Mouse (Mus musculus) naive thymus-derived CD4-positive, alpha-beta T cell, adult 2 months (primary cell): ENCODE results near the gene Gm17509.

Experiments used
- DNase-seq: peaks from one replicate; pipeline ENCODE4 v3.0.0-alpha.2; 2011; ENCODE audit warnings: low read depth

Gm17509 gene

DNA sequence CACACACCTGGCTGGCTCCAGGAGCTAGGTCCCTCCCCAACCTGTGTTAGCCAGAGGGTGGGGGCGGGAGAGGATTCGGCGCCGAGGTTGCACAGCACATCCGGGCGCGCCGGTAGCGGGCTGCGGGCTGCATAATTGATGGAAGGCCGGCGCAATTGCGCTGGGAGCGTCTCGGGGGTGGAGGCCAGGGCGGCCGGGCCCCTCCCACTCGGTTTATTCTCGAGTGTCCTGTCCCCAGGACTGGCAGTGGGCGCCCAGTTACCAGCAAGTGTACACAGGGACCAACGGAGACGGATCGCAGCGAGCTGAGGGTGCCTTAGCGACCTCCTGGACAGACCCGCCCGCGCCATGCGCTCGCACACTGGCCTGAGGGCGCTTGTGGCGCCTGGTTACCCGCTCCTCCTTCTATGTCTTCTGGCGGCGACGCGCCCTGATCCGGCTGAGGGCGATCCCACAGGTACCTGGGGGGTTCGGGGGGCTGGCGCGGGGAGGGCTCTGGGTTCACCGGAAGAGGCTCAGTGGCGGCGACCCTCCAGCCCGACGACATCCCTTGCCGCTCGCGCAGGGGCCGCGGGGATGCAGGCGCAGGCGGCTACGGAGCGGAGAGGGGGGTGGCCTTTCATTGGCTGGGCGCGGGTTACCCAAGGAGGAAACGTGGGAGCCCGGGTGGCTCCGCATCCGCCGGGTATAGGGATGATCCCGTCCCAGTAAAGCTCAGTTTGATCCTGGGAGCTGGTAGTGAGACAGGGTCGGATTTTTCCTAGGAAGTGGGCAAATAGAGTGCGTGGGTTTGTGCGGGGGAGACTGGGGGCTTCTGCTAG, at the start of gene Gm17509:
Gene Gm17509, minus strand, starts transcription at position 575 of the 821 bp plus-strand sequence.
- peak; percentile 84 for DNase-seq

DNA sequence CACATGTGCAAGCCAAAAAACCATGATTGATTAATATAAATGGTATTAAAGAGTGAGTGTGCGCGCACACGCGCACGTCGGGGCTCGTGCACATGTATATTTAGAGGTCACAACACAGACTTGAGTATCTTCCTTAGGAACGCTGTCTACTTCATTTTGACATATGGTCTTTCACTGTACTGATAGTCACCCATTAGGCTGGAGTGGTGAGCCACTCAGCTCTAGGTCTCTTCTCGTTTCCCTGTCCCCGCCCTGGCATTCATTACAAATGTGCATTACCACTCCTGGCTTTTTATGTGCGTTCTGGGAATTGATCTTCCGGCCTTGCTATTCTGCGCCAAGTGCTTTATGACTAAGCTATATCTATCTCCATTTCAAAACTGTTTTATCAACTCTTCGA, 47.1 kb upstream of the Gm17509 start:
- DNase-seq = no peak

DNA sequence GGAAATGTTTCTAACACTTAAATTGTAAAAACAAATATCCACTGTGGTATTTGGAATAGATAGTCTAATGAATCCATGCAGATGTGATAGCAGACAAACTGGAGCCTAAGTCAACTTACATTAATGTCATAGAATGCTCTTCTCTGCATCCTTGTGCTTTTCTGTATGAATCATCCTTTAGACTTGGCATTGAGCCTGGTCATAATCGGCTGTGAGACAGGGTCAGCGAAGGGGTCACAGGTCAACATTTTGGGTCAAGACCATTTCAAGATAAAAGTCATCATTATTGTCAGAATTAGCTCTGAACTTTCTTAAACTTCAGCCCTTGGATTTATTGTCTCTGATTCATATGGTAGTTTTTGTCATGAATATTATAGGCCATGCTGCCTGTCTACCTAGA, 45.3 kb upstream of the Gm17509 start:
- no peak for DNase-seq

DNA sequence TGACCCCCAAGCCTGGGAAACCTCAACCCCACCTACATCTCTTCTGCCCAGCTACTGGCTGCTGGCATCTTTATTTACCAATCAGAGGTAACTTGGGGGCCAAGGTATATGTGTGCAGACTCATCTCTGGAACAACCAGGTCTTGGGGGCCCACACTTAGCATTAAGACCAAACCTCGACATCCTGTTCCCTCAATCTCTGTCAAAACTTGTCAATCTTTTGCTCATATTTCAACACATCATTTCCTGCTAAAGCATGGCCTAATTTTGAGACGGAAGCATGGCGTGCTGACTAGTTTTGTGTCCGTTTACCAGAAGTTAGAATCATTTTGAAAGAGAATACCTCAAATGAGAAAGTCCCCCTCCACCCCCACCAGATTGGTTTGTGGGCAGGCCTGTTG, 39.8 kb upstream of the Gm17509 start:
- DNase-seq = peak; percentile 45

DNA sequence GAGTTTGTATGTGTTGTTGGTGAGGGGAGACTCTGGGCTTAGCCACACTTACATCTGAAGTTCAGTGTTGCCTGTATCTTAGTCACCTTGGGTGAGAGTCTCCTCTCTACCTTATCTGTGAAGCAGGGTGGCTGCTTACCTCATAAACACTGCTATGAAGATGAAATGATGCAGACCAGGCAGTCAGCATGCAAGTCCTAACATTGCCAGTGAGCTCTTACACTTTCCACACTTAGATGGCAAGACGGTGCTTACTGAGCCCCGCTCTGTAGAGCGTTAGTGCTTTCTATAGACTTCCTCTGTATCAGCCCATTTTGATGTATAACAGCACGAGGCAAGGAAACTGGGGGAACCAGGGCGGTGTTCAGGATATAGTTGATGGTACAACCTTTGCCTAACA, 21.7 kb upstream of the Gm17509 start:
- DNase-seq = peak; percentile 70

DNA sequence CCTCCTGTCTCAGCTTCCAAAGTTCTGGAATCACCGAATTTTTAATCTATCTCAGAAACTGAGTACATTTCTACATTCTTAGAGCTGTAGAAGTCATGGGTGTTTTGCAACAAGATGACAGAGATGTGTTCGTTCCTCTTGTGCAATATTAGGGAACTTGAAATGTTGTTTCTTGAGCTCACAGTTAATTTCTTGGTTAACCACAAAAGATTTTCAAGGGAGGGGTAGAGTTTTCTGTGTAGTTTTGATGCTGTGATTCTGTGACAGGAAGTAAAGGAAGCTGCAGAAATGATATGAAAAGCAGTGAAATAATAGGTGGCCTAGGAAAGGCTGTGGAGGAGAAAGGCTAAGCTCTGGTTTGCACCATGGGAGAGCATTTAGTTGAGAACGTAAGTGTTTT, 21.2 kb upstream of the Gm17509 start:
- peak; percentile 82 for DNase-seq

DNA sequence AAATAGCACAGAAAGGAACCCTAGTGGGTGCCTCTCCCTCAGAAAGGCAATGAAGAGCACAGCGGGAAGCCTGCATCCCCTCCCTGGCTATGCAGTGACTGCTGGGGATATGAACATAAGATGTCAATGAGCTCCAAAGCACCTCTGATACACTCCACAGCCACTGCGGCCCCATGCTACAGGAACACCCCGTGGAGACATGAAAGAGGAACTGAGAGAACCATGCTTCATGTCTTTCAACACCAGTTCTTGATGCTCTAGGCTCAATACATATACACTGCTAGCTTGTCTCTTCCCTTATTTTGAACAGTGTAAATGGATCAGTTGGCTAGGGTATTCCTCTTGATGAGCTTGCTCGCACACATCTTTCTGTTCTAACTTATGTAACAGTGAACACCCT, 16.2 kb upstream of the Gm17509 start:
- no peak for DNase-seq

DNA sequence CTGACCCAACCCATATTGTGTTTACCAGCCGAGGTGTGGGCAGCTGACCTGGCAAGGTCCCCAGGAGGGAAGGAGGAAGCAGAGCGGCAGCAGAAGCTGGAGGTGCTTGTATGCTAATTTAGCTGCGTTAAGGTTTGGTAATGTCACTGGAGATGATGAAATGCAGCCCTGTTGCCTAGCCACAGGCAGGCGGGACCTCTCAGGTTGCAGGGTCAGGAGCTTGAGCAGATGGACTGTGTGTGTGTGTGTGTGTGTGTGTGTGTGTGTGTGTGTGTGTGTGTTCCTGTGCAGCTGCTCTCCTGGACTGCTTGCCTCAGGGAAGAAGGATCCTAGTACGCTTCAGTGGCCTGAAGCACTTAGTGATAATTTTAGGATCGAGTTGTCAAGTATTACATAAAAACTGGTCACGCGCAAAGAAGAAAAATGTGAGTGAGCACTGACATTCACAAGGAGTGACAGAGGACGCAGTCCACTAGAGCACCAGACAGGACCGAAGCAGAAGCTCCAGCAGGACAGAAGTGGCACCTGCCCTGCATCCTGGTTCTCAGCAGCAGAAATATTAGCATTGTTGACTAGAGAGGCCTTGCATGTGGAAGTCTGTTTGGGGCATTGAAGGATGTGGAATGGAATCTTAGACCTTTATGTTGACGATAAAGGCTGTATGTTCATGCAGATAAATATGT, 14.8 kb upstream of the Gm17509 start:
- no peak for DNase-seq

DNA sequence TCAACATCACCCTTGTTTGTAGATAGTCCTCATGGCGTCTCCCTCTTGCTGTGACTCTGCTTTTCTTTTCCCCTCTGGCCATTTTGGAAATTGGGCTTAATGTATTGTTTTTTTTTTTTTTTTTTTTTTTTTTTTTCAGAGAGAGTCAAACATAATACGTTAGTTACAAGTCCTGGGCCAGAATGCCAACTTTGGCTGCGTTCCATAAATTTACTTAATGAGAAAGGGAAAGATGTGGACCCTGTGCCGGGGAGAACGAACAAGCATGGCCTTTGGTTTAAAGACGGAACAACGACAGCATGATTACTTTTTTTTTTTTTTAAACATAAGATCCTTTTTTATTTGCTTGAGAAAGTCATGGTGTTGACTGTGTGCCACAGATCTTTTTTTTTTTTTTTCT, 13.6 kb upstream of the Gm17509 start:
- DNase-seq = no peak

DNA sequence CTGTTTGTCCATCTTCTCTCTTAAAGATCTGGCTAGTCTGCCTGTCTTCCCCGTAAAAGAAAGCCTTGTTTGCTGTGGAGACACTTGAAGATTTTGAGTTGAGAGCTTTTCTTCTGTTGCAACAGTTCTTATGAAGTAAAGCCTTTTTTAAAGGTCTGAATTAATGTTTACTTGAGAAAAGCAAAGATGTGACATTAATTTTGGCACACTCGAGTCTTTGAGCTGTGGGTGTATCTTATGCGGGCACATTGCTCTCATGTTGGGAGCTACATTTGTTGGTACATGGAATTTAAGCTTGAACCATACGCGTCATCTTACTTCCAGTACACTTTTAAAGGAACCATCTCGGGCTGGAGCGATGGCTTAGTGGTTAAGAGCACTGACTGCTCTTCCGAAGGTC, 12.9 kb upstream of the Gm17509 start:
- DNase-seq = no peak

DNA sequence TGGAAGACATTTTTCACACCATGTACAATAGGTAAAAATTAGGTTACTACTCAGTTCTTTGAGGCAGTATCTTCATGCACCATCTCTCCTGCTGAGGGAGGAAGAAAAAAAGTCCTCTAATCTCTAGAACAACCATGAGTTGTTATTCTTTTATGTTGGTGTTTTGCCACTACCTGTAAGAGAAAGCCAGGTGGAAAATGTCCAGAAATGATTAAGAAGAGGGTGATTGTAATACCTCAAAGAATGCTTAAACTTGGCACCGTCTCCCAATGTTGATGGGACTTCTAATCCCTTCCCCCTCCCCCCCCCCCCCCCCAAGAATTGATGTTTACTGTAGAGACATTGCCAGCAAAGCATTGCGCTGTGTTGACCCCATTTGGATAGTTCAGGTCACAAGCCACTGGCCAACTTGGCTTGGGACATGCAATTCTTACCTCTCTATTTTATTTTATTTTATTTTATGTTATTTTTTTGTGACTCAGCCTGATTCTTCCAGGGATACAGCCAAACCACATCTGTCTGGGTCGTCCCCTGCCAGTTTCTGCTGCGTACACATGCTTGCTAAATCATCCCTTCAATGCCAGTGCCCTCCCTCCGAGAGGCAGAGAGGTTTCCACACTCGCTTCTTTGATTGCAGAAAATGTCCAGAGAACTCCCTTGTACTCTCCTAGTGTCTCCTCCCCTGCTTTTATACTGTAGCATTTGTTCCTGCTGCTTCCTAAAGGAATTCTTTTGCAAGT, 9.7 kb upstream of the Gm17509 start:
- no peak for DNase-seq

DNA sequence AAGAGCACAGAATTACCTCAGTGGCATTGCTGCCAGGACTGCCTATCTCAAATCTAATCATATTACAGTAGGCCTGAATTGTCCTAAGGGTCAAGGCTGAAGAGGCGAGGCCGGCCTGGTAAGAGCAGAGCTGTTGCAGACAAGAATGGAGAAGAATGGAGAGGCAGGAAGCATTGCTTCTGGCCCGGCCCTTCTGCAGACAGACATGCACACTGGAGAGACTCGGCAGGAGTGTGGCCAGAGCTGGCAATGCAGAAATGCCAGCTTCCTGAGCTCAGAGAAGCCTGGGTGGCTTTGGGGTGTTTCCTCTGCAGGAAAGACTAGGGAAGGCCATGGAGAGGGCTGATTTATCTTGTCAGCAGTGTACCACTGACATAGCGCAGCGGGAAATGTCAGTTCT, 4.7 kb upstream of the Gm17509 start:
- DNase-seq = no peak

DNA sequence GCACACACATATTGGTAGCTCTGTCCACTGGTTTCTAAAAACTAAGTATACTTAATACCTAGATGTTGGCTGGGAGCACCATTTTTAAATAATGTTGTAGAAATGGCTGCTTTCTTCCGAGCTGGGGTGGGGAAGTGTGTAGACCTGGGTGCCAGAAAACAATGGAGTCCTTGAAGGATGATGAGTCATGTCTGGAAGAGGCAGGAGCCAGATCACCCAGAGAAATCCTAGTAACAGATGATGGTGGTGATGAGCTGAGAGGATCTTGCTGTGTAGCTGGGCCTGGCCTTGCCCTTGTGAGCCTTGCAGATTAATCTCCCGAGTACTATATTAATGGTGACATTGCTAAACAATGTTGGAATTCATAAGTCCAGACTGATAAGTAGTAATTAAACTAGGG, 4.0 kb upstream of the Gm17509 start:
- no peak for DNase-seq

DNA sequence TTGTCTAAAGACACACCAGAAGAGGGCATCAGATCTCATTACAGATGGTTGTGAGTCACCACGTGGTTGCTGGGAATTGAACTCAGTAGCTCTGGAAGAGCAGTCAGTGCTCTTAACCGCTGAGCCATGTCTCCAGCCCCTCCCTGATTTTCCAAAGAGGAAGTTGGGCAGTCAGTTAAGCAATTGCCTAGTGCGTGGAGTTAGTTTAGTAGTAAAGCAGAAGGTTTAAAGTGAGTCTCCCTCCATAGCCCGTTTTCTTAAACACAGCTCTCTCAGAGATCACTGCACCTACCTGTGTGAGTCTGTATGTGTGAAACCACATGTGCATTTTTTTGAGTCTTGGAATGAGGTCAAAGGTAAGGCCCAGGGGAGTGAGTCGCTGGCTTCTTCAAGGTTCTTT, 2.2 kb upstream of the Gm17509 start:
- peak; percentile 53 for DNase-seq

DNA sequence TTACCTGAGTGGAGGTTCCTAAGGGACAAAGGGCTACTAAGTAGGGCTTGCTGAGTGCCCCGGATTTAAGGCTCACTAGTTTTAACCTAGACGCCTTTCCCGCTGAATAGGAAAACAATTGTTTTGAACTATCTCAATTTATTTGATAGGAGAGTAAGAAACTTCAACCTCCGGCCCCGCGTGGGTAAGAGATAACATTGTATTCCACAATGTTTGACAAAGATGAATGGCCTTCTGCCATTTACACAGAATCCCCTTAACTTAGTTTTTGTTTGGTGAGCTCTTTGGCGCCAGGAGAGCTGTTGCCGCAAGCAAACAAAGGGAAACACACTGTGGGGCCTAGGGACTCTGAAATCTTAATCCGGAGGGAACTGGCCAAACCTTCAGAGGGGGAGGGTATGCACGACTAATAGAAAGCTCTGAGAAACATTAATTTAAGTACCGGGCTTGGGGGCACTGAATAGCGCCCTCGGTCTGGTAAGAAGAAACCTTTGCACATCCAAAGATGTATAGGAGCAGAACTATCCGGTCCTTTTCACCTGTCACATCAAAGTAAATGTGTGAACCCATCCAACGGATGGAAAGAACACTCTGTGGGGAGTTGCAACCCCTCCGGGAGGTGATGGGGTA, 889 bp downstream of the Gm17509 start:
- no peak for DNase-seq

DNA sequence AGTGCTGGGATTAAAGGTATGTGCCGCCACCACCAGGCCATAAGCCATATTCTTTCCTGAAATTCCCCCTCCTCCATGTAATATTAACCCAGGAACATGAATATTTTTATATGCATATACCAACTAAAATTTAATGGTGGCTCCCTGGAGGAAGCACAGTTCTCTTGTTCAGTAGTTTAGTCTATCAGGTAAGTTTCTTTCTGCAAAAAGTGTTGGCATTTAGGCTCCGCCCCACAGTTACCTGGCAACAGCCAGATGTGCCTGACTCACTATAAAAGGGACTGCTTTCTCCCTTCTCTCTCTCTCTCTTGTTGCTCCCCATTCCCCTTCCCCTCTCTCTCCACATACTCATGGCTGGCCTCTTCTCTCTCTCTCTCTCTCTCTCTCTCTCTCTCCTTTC, 2.8 kb downstream of the Gm17509 start:
- DNase-seq = peak; percentile 81

DNA sequence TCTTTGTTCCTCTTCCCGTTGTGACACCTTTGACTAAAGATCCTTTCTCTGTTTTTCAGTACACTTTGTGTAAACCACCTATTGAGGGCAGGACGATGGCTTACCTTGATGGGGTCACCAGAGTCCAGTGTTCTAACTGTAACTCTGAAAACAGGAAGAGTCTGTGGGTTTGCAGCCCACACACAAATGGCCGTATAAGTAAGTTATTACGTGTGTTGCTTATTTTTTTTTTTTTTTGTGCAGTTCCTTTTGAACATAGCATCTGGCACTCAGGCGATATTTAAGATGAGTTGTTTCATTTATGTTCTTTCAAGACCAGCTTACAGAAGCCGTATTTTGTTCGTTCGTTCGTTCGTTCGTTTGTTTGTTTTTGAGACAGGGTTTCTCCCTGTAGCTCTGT, 3.3 kb downstream of the Gm17509 start:
- peak; percentile 73 for DNase-seq

DNA sequence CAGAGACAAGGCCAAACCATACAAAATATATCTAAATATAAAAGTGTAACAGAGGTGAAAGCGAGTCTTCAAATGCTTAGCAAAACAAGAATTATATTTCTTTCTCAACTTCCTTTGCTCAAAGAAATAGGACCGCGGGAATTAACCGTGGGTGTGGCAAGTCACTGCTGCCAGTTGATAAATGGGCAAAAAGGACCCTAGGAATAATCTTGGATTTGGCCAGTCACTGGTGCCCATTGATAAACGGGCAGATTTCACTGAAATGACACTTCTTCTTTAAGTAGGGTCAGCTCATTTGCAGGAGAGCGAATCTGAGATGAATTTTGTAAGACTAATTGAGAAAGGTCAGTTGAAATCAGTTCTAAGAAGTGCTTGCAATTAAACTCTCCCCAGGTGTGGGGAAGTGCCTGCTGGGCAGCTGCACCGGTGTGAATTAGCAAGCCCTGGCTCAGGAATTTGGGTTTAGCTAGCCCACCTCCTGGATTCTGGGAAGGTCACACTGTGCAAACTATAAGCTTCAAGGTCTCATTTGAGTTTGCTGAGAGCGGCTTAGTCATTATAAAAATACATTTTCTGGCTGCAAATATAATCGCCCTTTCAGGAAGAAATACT, 4.0 kb downstream of the Gm17509 start:
- peak; percentile 56 for DNase-seq

DNA sequence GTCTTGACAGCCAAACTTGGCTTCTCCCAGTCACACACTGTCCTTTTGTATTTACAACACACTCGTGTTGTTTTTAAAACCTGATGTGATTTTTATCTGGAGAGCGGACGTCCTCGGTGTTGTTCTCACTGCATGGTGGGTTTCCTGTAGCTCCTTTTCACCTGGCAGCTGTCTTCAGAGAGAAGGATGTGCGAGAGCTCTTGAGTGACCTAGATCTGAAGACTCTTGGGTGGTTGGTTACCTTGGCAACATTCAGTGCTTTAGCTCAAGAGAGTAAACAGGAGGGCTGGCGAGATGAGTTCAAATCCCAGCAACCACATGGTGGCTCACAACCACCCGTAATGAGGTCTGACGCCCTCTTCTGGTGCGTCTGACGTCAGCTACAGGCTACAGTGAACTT, 4.7 kb downstream of the Gm17509 start:
- peak; percentile 97 for DNase-seq

DNA sequence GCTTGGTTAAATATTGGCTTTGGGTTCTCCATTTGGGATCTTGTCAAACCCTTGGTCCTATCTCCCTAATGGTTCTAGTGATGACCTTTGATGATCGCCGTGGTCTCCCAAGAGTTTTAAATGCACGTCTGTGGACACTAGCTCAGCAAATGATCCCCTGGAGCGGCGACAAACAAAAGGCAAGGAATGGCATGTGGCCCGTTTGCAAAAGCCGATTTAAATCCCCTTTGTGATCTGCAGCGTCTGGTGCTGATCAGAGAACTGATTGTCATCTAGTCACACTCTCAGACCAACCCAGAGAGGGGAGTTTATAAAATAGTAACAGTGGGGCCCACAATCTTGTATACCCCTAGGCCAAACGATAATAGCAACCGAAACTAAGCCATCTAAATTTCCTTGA, 5.4 kb downstream of the Gm17509 start:
- DNase-seq = peak; percentile 78

DNA sequence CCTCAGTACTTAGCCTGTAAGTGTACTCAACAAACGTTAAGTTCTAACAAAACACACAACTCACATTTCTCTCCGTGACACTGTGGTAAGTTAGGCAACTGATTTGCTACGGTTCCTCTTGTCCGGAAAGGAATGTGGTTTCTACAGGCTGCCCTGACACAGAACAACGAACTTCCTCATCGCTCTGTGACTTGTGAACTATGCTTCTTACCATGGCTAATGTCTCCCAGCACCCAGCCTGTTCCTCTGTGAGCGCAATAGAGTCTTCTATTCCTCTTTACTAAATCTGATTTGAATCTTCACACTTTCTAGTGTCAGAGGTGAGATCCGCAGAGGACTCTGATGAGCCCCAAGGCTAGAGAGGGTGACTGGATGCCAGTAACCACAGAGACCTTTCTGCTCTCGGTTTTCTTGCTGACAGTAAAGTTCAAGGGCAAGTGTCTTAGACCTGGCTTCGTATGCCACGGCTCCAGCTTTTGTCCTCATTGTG, 9.4 kb downstream of the Gm17509 start:
- peak; percentile 85 for DNase-seq

DNA sequence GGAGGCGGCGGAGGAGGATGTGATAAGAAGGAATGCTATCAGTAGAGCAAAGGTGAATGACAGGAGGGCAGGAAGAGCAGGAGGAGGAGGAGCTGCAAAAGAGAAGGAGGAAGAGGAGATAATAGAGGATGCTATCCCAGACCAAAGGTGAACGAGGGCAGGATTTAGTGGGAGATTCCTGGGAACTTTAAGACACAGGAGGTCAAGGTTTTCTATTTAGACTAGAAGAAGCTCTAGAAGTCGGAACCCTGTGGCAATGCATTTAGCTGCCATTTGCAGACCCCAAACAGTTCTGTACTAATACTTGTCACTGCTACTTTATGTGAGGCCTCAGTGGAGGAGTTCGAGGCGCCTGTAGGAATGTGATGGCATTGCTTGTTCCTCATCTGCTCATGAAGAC, 12.6 kb downstream of the Gm17509 start, which contains the start of gene Emb:
Gene Emb, plus strand, starts transcription at position 301 of the 400 bp plus-strand sequence.
- DNase-seq = peak; percentile 19
